Mouse (Mus musculus) spleen, adult 2 months (tissue): ENCODE measurements at regions not wholly inside any gene's neighbourhood (a gene's known extent, or its start where the extent isn't known, plus 50 kb on each side); places are given as distances from the start of the nearest gene placed in this dataset.

Experiments used
- CTCF ChIP-seq: fragments of 200-500 bp; IDR thresholded peaks from 2 replicates; pipeline ENCODE4 v1.5.1; 2011; ENCODE audit warnings: mild to moderate bottlenecking, inconsistent platforms; ENCODE audit not compliant: insufficient read depth, insufficient read length, insufficient replicate concordance; ENCODE audit errors: extremely low read depth
- POLR2A ChIP-seq: fragments of 200-500 bp; IDR thresholded peaks from 2 replicates; pipeline ENCODE4 v1.6.1; 2011; ENCODE audit warnings: low read depth, low read length, inconsistent platforms

GRCm38 (mm10) chr14:105684826-105685465, 211.7 kb downstream of the Spry2 start:
- TF ChIP-seq POLR2A = no peak
- TF ChIP-seq CTCF = no peak
